Mouse (Mus musculus): ENCODE data around the gene Mpeg1.

GRCm38 (mm10) chr19:12463722-12464035 lies 3.1 kb downstream of the Mpeg1 start:
- TF ChIP-seq ZC3H11A (IDR thresholded peaks at IDR 0.05; ENCODE audit: low read depth, low read length) (no peak), CTCF (conservative IDR thresholded peaks at IDR 0.05 in 1 of 2, IDR thresholded peaks at IDR 0.05 in 1 of 2; ENCODE audit: low read depth in 2 of 2, low read length in 2 of 2) (no peak), POLR2A (IDR thresholded peaks at IDR 0.05; ENCODE audit: low read depth, low read length) (0 out of 2 replicates have a peak, but pooled peaks have one; percentile 36), CHD2 (IDR thresholded peaks at IDR 0.05; ENCODE audit: low read length) (no peak), CHD1 (IDR thresholded peaks at IDR 0.05; ENCODE audit: low read depth, low read length) (no peak)
